Comparison of ENCODE assay signal across 31 mouse cellular contexts in genomic region chr4:133686512-133686911, GRCm38 (mm10).
"Had no signal": no experiment of that assay in that cellular context is flagged by ENCODE, and none has a peak within 500 bp of the region (broad histone marks: within the 10 kb centered on the region; RNA-seq: fewer than 3 reads in every experiment).

No protein-coding gene starts in this region.

- H3K9me3 ChIP-seq: limb, embryonic 10.5 days; limb, embryonic 12.5 days; limb, embryonic 13.5 days; limb, embryonic 15.5 days; liver, embryonic 12.5 days; liver, embryonic 13.5 days; liver, embryonic 15.5 days; lung, embryonic 15.5 days; megakaryocyte, embryonic 14.5 days; midbrain, embryonic 10.5 days; midbrain, embryonic 12.5 days; midbrain, embryonic 15.5 days; neural tube, embryonic 12.5 days had no signal

- H3K27me3 ChIP-seq: limb, embryonic 12.5 days; limb, embryonic 13.5 days; limb, embryonic 15.5 days; liver, embryonic 12.5 days; liver, embryonic 13.5 days; liver, embryonic 15.5 days; lung, embryonic 15.5 days; megakaryocyte, embryonic 14.5 days; midbrain, embryonic 12.5 days; midbrain, embryonic 15.5 days; neural tube, embryonic 12.5 days had no signal

- H3K4me1 ChIP-seq: limb, embryonic 10.5 days; midbrain, embryonic 10.5 days had no signal

- DNase-seq: left cerebral cortex, postnatal 4 days; liver; liver, embryonic 13.5 days; liver, postnatal 0 days; lung, adult 18-20 months; lung, adult 2 months; lung, embryonic 14.5 days; lung, postnatal 10 days; lung, postnatal 14 days; lung, postnatal 36 days; lung, postnatal 4 days; midbrain, embryonic 14.5 days had no signal

- H3K4me3 ChIP-seq: left cerebral cortex, adult 2 months; limb, embryonic 10.5 days; limb, embryonic 12.5 days; limb, embryonic 13.5 days; limb, embryonic 15.5 days; liver, embryonic 12.5 days; liver, embryonic 13.5 days; liver, embryonic 15.5 days; lung, embryonic 15.5 days; megakaryocyte, embryonic 14.5 days; midbrain, embryonic 10.5 days; midbrain, embryonic 12.5 days; midbrain, embryonic 15.5 days; myocyte; neural tube, embryonic 12.5 days had no signal

- H3K27ac ChIP-seq: left cerebral cortex, adult 2 months; limb, embryonic 10.5 days; limb, embryonic 12.5 days; limb, embryonic 13.5 days; limb, embryonic 15.5 days; liver, embryonic 12.5 days; liver, embryonic 13.5 days; liver, embryonic 14.5 days; liver, embryonic 15.5 days; lung, embryonic 15.5 days; macrophage; midbrain, embryonic 10.5 days; midbrain, embryonic 12.5 days; midbrain, embryonic 15.5 days; neural tube, embryonic 12.5 days had no signal

- ATAC-seq: liver, embryonic 12.5 days; liver, postnatal 0 days; lung, postnatal 0 days; midbrain, embryonic 15.5 days; midbrain, embryonic 16.5 days had no signal

- H3K9ac ChIP-seq: limb, embryonic 12.5 days; limb, embryonic 13.5 days; limb, embryonic 15.5 days; liver, embryonic 12.5 days; liver, embryonic 13.5 days; liver, embryonic 14.5 days; liver, embryonic 15.5 days; liver, postnatal 0 days; lung, embryonic 14.5 days; lung, embryonic 15.5 days; midbrain, embryonic 12.5 days; midbrain, embryonic 15.5 days; neural tube, embryonic 12.5 days had no signal

- H3K4me2 ChIP-seq: limb, embryonic 12.5 days; limb, embryonic 13.5 days; limb, embryonic 15.5 days; liver, embryonic 11.5 days; liver, embryonic 12.5 days; liver, embryonic 13.5 days; liver, embryonic 15.5 days; lung, embryonic 14.5 days; lung, embryonic 15.5 days; midbrain, embryonic 12.5 days; midbrain, embryonic 15.5 days; neural tube, embryonic 12.5 days had no signal
